Mouse (Mus musculus): ENCODE data around the gene Mrps6. TPM values are rescaled to one million over a fixed set of nuclear protein-coding genes. Genes with fewer than 3 reads are reported as not detected.

Mrps6 gene
- polyA plus RNA-seq, 1 experiment = 75.3 TPM

GRCm38 (mm10) chr16:92158461-92159091 is 100.5 kb downstream of the Mrps6 start:
- Histone ChIP-seq H3K4me3 (ENCODE audit: insufficient read depth, low read length) (peak overlapping the region; percentile 31), H3K27ac (ENCODE audit: insufficient read depth, low read length) (no peak overlapping the region), H3K4me1 (ENCODE audit: control insufficient read depth, insufficient read depth, low read length) (peaks cover 5% of the 10 kb centered on the region; the same call in 1 of the 2 replicates)
- peak; percentile 44; the same call in 1 of the 2 replicates for TF ChIP-seq POLR2A (IDR thresholded peaks at IDR 0.05; ENCODE audit: low read depth, low read length)
- TF ChIP-seq CTCF (IDR thresholded peaks at IDR 0.05; ENCODE audit: borderline replicate concordance, insufficient read depth, low read length) = no peak

GRCm38 (mm10) chr16:92159114-92159513 is 101.0 kb downstream of the Mrps6 start:
- no peak for TF ChIP-seq POLR2A (IDR thresholded peaks at IDR 0.05; ENCODE audit: low read depth, low read length)
- Histone ChIP-seq H3K4me3 (ENCODE audit: insufficient read depth, low read length) (no peak overlapping the region), H3K27ac (ENCODE audit: insufficient read depth, low read length) (no peak overlapping the region), H3K4me1 (ENCODE audit: control insufficient read depth, insufficient read depth, low read length) (peaks cover 5% of the 10 kb centered on the region; the same call in 1 of the 2 replicates)

Other genes with a start within 250 kb of the Mrps6 start
- not detected in 2 replicates for gene Gm49711, start within 50 bp of the Mrps6 start, polyA plus RNA-seq (2011; ENCODE audit: insufficient read length, low read depth, missing spikeins)
- gene Slc5a3, start 52 bp downstream of the Mrps6 start, polyA plus RNA-seq (2011; ENCODE audit: insufficient read length, low read depth, missing spikeins) = 19.6 and 27.3 TPM in 2 replicates
- not detected in 2 replicates for gene Kcne2, start 234.1 kb downstream of the Mrps6 start, polyA plus RNA-seq (2011; ENCODE audit: insufficient read length, low read depth, missing spikeins)
- gene Smim11, start 243.0 kb downstream of the Mrps6 start, polyA plus RNA-seq (2011; ENCODE audit: insufficient read length, low read depth, missing spikeins) = 33.6 and 50.5 TPM in 2 replicates

Measured in embryonic fibroblast, embryonic 13.5 days (primary cell).